Mouse (Mus musculus) thymus, adult 2 months (tissue): ENCODE data around the gene Dync1li1. TPM values are rescaled to one million over a fixed set of nuclear protein-coding genes. Genes with fewer than 3 reads are reported as not detected.

Experiments used
- DNase-seq: peaks from one replicate; pipeline ENCODE4 v3.0.0; 2021
- H3K27ac ChIP-seq: fragments of 200-500 bp; 2 replicates; pipeline ENCODE4 v1.5.1; 2012; ENCODE audit warnings: low read length, control low read depth; ENCODE audit not compliant: control insufficient read depth, insufficient read depth
- H3K27me3 ChIP-seq: fragments of 200-500 bp; 2 replicates; pipeline ENCODE4 v1.6.1; 2012; ENCODE audit warnings: mild to moderate bottlenecking, low read length, moderate library complexity, mixed read lengths; ENCODE audit not compliant: control insufficient read depth, insufficient read depth
- H3K36me3 ChIP-seq: fragments of 200-500 bp; 2 replicates; pipeline ENCODE4 v1.6.1; 2012; ENCODE audit warnings: mild to moderate bottlenecking, low read length, moderate library complexity; ENCODE audit not compliant: control insufficient read depth, insufficient read depth
- H3K4me1 ChIP-seq: fragments of 200-500 bp; replicated peaks from 2 replicates; pipeline ENCODE4 v1.6.1; 2012; ENCODE audit warnings: low read length; ENCODE audit not compliant: control insufficient read depth, insufficient read depth
- H3K4me3 ChIP-seq: fragments of 200-500 bp; 2 replicates; pipeline ENCODE4 v1.5.1; 2012; ENCODE audit warnings: mild to moderate bottlenecking, low read length, control low read depth, moderate library complexity; ENCODE audit not compliant: control insufficient read depth, insufficient read depth
- CTCF ChIP-seq: fragments of 200-500 bp; IDR thresholded peaks from 2 replicates; pipeline ENCODE4 v1.5.1; 2012; ENCODE audit warnings: mild to moderate bottlenecking, control low read depth, low read length, moderate library complexity, borderline replicate concordance; ENCODE audit not compliant: control insufficient read depth, poor library complexity, insufficient read depth; ENCODE audit errors: extremely low read depth
- POLR2A ChIP-seq: fragments of 200-500 bp; IDR thresholded peaks from 2 replicates; pipeline ENCODE4 v1.6.1; 2012; ENCODE audit warnings: mild to moderate bottlenecking, low read length, control low read depth, moderate library complexity; ENCODE audit not compliant: control insufficient read depth, poor library complexity, insufficient read depth; ENCODE audit errors: extremely low read depth
- WGBS: fragments of 180-500 bp; shearing (Covaris S2); methylation state at CpG from one replicate; pipeline ENCODE4 v1.1.7; 2018; 5-methylcytosine and 5-hydroxymethylcytosine counted together
- polyA plus RNA-seq: library from polyadenylated mRNA; depleted of rRNA; stranded (reverse); fragments of >200 nt; gene quantifications from 2 replicates; pipeline ENCODE4 v1.2.3, GENCODE M21; 2012

Gene Dync1li1
- polyA plus RNA-seq, 1 experiment = 20.8 TPM

DNA sequence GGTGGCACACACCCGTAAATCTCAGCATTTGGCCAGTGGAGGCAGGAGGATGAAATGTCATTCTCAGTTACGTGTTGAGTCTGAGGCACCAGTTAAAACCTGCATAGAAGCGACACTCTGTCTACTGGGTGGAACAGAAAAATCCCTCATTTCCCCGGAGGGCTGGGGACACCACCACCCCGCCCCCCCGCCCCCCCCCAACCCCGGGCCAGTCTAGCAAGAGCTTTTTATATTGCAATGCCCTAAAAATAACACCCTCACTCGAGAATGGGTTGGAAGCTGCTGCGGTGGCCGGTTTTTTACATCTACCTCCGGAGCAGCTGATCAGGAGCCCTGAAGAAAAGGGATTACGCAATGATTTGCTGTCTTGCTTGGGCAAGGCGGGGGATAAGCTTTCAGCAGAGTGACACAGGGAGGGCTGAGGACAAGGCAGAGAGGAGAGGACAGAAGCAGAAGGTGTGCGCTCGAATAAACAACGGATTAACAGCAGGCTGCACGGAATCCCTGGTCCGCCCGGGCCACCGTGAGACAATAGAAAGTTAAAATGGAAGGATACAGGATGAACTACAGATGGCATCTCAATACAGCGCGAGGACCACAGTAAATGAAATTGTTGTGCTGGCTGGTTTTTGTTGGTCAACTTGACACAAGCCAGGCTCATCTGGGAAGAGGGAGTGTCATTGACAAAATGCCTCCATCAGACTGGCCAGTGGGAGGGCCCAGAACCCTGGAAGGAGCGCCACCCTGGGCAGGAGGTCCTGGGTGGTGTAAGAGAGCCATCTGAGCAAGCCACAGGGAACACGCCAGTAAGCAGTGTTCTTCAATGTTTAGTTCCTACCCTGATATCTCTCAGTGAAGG lies 15.7 kb upstream of the Dync1li1 start:
- no peak overlapping the region for H3K4me3 ChIP-seq
- no peaks in the 10 kb centered on the region for H3K27me3 ChIP-seq
- no peak overlapping the region for H3K27ac ChIP-seq
- DNase-seq = no peak
- 12% methylated on average over 24 of the region's 24 CpGs for WGBS
- no peaks in the 10 kb centered on the region for H3K4me1 ChIP-seq
- TF ChIP-seq CTCF = no peak
- no peak for TF ChIP-seq POLR2A
- H3K36me3 ChIP-seq = no peaks in the 10 kb centered on the region

DNA sequence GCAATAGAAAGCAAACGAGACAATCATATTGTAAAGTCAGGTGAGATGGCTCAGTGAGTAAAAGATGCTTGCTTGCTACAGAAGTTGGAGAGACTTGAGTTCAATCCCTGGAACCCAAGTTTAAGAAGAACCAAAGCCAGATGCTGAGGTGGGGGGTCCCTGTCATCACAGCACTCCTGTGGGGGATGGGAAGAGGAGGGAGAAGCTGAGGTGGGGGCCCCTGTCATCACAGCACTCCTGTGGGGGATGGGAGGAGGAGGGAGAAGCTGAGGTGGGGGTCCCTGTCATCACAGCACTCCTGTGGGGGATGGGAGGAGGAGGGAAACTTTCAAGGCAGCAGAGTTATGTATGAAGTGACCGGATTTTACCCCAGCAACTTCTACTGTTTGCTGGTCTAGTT lies 15.0 kb upstream of the Dync1li1 start:
- H3K4me3 ChIP-seq = no peak overlapping the region
- H3K27ac ChIP-seq = no peak overlapping the region
- no peaks in the 10 kb centered on the region for H3K36me3 ChIP-seq
- no peak for TF ChIP-seq POLR2A
- TF ChIP-seq CTCF = no peak
- DNase-seq = no peak
- 63% methylated on average over 2 of the region's 2 CpGs for WGBS
- H3K27me3 ChIP-seq = no peaks in the 10 kb centered on the region
- H3K4me1 ChIP-seq = no peaks in the 10 kb centered on the region

DNA sequence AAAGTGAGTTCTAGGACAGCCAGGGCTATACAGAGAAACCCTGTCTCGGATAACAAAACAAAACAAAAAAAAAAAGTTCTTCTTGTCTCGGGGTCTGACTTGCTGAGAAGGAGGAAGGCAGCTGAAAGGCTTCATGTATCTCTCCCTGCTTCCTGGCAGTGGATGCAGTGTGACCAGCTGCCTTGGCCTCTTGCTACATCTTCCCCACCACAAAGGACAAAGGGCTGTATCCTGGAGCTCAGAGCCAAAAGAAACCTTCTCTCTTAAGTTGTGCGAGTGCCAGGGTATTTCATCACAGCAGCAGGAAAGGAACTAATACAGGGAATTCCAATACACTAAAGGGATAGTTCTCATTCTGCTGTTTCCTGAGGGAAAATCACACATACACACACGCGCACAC lies 10.0 kb upstream of the Dync1li1 start:
- Histone ChIP-seq H3K36me3 (no peaks in the 10 kb centered on the region), H3K4me1 (no peaks in the 10 kb centered on the region), H3K4me3 (no peak overlapping the region), H3K27me3 (no peaks in the 10 kb centered on the region), H3K27ac (no peak overlapping the region)
- DNase-seq = no peak
- 85% methylated on average over 5 of the region's 5 CpGs for WGBS
- TF ChIP-seq POLR2A (no peak), CTCF (no peak)

DNA sequence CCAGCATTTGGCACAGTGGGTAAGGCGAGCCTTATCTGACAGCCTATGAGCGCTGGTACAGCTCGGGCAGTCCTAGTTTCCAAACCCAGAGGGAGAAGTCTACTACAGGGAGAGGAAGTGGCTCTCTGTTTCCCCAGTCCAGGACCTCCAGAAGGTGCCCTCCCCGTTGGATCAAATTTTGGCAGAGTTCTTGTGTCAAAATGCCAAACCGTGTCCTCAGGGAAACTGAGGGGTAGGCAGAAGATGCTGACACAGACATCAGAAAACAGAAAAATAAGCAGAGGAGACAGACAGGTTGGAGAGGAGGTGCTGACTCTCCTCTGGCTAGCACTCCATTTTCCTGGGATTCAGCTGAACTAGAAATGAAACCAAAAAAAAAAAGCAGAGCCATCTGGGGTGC lies 8.6 kb upstream of the Dync1li1 start:
- WGBS = 92% methylated on average over 5 of the region's 5 CpGs
- H3K36me3 ChIP-seq = no peaks in the 10 kb centered on the region
- no peaks in the 10 kb centered on the region for H3K4me1 ChIP-seq
- H3K27ac ChIP-seq = no peak overlapping the region
- TF ChIP-seq POLR2A = no peak
- no peak for TF ChIP-seq CTCF
- H3K27me3 ChIP-seq = no peaks in the 10 kb centered on the region
- no peak overlapping the region for H3K4me3 ChIP-seq
- DNase-seq = no peak

DNA sequence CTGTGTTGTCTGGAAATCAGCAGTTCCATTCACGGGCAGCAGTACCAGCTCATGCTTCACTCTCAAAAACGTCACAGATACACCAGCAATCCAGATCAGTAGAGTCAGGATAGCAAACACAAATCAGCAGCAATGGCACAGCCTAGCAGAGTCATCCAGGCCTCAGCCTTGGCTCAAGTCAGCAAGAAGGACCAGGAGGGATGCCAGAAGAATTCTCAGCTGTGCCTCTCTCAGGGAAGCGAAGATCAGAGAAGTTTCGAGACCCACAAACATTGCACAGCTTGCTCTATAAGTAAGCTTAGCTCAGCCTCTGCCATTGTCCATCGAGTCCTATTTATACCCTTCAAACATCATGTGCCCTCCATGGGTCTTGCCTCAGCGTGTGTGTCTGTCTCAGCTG lies 8.1 kb upstream of the Dync1li1 start:
- Histone ChIP-seq H3K36me3 (no peaks in the 10 kb centered on the region), H3K27me3 (no peaks in the 10 kb centered on the region), H3K27ac (no peak overlapping the region), H3K4me1 (no peaks in the 10 kb centered on the region), H3K4me3 (no peak overlapping the region)
- WGBS = 95% methylated on average over 6 of the region's 6 CpGs
- TF ChIP-seq CTCF (no peak), POLR2A (no peak)
- no peak for DNase-seq

DNA sequence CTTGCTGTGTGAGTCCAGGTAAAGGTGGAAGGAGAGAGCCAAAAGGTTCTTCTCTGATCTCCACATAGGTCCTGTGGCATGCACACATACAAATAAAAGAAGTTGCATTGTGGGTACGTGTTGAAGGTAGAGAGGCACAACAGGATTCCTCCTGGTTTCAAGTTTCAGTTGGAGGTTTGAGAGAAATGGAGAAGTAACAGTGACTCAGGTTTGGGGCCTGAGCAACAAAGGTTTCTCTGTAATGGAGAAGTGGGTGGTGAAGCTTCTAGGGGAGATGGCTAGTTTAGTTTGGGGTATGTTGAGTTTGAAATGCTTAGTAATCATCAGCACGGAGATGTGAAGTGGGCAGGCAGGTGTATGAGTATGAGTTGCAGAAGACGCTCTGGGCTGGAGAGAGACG lies 6.4 kb upstream of the Dync1li1 start:
- WGBS = 50% methylated on average over 4 of the region's 4 CpGs
- no peak for TF ChIP-seq POLR2A
- no peak for TF ChIP-seq CTCF
- H3K4me3 ChIP-seq = no peak overlapping the region

More for the DNA sequence above, 6.4 kb upstream of the Dync1li1 start:
- Histone ChIP-seq H3K4me1 (no peaks in the 10 kb centered on the region), H3K27me3 (no peaks in the 10 kb centered on the region), H3K36me3 (no peaks in the 10 kb centered on the region), H3K27ac (no peak overlapping the region)
- DNase-seq = no peak
